Mouse (Mus musculus): ENCODE results near the gene Snrpa1. TPM values are rescaled to one million over a fixed set of nuclear protein-coding genes. Genes with fewer than 3 reads are reported as not detected.

Snrpa1 gene
- polyA plus RNA-seq, 1 experiment from 2014 or later, result 271 TPM

DNA sequence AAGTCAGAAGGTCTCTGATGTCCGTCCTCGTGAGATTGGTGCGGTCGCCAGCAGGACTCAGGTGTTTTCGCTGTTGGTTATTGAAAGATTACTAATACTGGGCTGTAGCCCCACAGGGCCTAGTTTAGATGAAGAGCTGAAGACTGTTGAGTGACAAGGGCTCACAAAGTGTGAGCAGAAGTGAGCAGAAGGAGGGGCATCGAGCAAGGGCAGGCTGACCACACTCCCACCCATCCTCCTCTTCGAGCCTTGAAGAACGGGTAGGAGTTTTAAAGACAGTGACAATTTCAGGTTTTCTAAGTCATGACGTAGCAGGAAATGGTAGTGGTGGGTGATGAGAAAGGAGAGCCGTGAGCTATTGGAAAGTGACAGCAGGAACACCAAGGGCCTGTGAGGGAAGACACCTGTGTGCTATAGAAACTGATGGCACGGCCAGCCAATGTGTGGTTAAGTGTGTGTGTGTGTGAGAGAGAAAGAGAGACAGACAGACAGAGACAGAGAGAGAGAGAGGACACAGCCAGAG lies 57.1 kb downstream of the Snrpa1 start:
- Histone ChIP-seq H3K4me3 (ENCODE audit: low read depth, low read length) (no peak overlapping the region), H3K9ac (ENCODE audit: low read length) (no peak overlapping the region), H3K4me1 (ENCODE audit: control insufficient read depth, insufficient read depth, low read length) (no peaks in the 10 kb centered on the region; the same call in 1 of the 2 replicates), H3K27me3 (ENCODE audit: control insufficient read depth, insufficient read depth, low read length) (no peaks in the 10 kb centered on the region), H3K4me2 (ENCODE audit: low read depth, severe bottlenecking) (no peak overlapping the region), H3K36me3 (ENCODE audit: control insufficient read depth, insufficient read depth, low read length) (no peaks in the 10 kb centered on the region), H3K27ac (replicated peaks; ENCODE audit: low read depth, low read length) (no peak overlapping the region), H3K9me3 (ENCODE audit: control insufficient read depth, low read length) (no peaks in the 10 kb centered on the region)
- 88% methylated on average over 11 of the region's 11 CpGs for WGBS
- ATAC-seq (ENCODE audit: insufficient number of reproducible peaks, low FRiP score, low TSS enrichment, low read depth), result no peak
- DNase-seq (ENCODE audit: low spot score), result no peak

DNA sequence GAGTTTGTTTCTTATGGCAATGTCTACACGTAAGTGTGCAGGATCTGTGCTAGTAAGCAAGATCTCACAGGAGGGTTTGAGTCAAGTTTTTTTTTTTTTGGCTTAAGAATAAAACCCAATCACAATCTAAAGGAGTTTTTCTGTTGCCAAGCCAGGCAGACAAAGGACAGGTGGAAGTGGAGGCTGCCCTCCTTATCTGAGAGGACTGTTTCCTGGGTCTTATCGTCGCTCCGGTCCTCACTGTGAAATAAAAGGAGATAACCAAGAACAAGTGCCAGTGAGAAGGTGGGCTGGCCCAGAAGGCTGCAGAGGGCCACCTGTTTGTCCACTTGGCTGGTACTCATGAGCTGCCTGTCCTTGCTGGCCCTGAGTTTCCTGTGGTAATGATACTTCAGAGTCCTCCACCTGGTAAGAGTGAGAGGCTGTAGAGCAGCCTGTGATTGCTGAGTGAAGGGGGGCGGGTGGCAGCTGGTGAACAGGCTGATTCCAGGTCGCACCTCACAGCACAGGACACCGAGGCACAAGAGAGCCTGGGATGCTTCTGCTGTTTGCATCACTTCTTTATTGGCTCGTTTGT lies 58.2 kb downstream of the Snrpa1 start:
- H3K36me3 ChIP-seq (ENCODE audit: control insufficient read depth, insufficient read depth, low read length), result no peaks in the 10 kb centered on the region
- ATAC-seq (ENCODE audit: insufficient number of reproducible peaks, low FRiP score, low TSS enrichment, low read depth) (no peak), DNase-seq (ENCODE audit: low spot score) (no peak)
- H3K4me1 ChIP-seq (ENCODE audit: control insufficient read depth, insufficient read depth, low read length), result peaks cover 3% of the 10 kb centered on the region
- H3K9ac ChIP-seq (ENCODE audit: low read length), result no peak overlapping the region
- H3K27me3 ChIP-seq (ENCODE audit: control insufficient read depth, insufficient read depth, low read length), result no peaks in the 10 kb centered on the region
- H3K27ac ChIP-seq (replicated peaks; ENCODE audit: low read depth, low read length), result no peak overlapping the region
- no peak overlapping the region for H3K4me3 ChIP-seq (ENCODE audit: low read depth, low read length)
- no peaks in the 10 kb centered on the region for H3K9me3 ChIP-seq (ENCODE audit: control insufficient read depth, low read length)
- no peak overlapping the region for H3K4me2 ChIP-seq (ENCODE audit: low read depth, severe bottlenecking)
- 72% methylated on average over 8 of the region's 8 CpGs for WGBS

DNA sequence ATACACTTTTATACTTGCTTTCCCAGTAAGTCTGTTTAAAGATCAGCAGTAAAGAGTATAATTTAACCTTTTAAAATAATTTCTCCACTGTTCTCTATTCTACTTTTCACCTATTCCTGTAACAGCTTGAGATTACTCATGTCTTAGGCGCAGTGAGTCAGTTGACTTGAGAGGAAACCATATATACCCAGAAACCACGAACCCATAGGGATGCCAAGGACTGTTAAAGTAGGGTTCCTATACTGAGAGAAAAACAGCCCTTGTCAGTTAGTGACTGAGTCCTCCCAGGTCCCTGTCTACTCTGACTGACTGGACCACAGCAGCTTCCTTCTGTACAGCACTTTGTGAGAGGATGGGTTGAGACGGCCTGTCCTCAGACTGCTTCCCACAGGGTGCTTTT lies 59.2 kb downstream of the Snrpa1 start:
- Histone ChIP-seq H3K27ac (replicated peaks; ENCODE audit: low read depth, low read length) (no peak overlapping the region), H3K4me3 (ENCODE audit: low read depth, low read length) (no peak overlapping the region), H3K27me3 (ENCODE audit: control insufficient read depth, insufficient read depth, low read length) (no peaks in the 10 kb centered on the region), H3K4me1 (ENCODE audit: control insufficient read depth, insufficient read depth, low read length) (peaks cover 3% of the 10 kb centered on the region), H3K4me2 (ENCODE audit: low read depth, severe bottlenecking) (no peak overlapping the region), H3K9me3 (ENCODE audit: control insufficient read depth, low read length) (no peaks in the 10 kb centered on the region), H3K36me3 (ENCODE audit: control insufficient read depth, insufficient read depth, low read length) (no peaks in the 10 kb centered on the region), H3K9ac (ENCODE audit: low read length) (no peak overlapping the region)
- DNase-seq (ENCODE audit: low spot score), result no peak
- WGBS, result 82% methylated on average over 3 of the region's 3 CpGs
- no peak for ATAC-seq (ENCODE audit: insufficient number of reproducible peaks, low FRiP score, low TSS enrichment, low read depth)

DNA sequence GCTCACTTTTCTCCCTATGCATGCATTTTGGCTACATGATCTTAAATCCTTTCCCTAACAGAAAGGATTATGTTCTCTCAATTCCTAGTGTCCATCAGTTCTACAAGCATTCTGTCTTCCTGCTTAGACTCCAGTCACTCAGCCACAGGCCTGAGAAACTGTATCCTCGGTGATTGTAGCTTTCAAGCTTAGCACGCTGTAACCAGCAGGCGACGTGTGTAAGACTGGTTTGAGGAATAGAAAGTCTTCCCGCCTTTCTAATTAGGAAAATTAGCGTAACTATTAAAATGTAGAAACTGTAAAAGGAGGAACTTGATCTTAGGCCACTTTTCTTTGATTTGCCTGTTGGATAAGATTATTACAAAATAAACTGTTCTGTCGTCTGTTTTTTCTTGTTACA lies 60.0 kb downstream of the Snrpa1 start:
- Histone ChIP-seq H3K9me3 (ENCODE audit: control insufficient read depth, low read length) (no peaks in the 10 kb centered on the region), H3K36me3 (ENCODE audit: control insufficient read depth, insufficient read depth, low read length) (no peaks in the 10 kb centered on the region), H3K9ac (ENCODE audit: low read length) (no peak overlapping the region), H3K27ac (replicated peaks; ENCODE audit: low read depth, low read length) (no peak overlapping the region), H3K27me3 (ENCODE audit: control insufficient read depth, insufficient read depth, low read length) (no peaks in the 10 kb centered on the region), H3K4me2 (ENCODE audit: low read depth, severe bottlenecking) (no peak overlapping the region), H3K4me3 (ENCODE audit: low read depth, low read length) (no peak overlapping the region), H3K4me1 (ENCODE audit: control insufficient read depth, insufficient read depth, low read length) (peaks cover 3% of the 10 kb centered on the region)
- no peak for DNase-seq (ENCODE audit: low spot score)
- WGBS, result 85% methylated on average over 7 of the region's 7 CpGs
- ATAC-seq (ENCODE audit: insufficient number of reproducible peaks, low FRiP score, low TSS enrichment, low read depth), result no peak

DNA sequence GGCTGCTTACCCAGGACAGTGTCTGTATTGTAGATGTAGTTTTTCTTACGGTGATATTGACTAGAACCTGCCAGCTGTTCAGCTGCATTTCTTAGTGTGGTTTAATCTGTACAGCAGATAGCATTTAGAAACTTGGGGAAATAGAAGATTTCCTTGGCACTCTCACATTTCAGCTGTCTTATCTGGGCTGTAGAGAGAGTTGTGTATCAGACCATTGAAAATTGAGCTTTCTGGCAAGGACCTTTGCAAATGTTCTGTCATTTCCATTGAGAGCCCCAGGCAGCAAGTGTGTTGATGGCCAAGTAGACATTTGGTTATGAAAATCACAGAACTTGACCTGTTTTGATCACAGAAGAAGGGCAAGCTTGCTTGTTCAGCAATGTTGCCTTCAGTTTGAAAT lies 61.3 kb downstream of the Snrpa1 start:
- H3K4me2 ChIP-seq (ENCODE audit: low read depth, severe bottlenecking), result no peak overlapping the region

DNA sequence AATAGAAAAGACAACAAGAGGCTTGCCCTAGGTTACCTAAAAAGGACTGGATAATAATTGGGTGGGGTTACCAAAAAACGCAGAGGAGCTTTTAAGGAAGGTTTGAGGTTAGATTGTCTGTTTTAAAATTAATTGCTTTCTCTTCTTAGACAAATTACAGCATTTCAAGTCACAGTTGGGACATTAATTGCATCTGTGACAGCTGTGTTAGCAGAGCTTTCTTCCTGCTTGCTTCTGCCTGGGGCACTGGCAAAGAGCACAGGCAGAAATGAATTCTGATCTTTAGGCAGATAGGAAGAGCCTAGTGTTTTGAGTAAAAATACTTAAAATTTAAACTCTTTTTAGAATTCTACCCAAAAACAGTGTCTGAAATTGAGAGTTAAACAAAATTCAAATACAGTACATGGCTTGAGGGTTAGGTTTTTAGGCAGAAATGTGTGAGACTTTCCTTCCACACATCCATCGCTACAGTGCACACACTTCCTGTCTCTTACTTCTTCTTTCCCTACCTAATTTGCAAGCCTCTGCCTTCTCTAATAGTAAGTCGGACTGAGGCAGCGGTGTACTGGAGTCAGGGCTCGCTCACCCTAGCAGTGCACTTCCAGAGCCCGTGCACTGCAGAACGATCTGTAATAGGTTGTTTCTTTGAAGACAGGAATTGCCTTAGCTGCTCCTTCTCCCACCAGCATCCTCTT lies 62.0 kb downstream of the Snrpa1 start:
- ATAC-seq (ENCODE audit: insufficient number of reproducible peaks, low FRiP score, low TSS enrichment, low read depth), result no peak
- H3K4me3 ChIP-seq (ENCODE audit: low read depth, low read length), result no peak overlapping the region
- peaks cover 4% of the 10 kb centered on the region for H3K36me3 ChIP-seq (ENCODE audit: control insufficient read depth, insufficient read depth, low read length)
- 65% methylated on average over 7 of the region's 7 CpGs for WGBS
- no peaks in the 10 kb centered on the region for H3K9me3 ChIP-seq (ENCODE audit: control insufficient read depth, low read length)
- no peak for DNase-seq (ENCODE audit: low spot score)
- no peak overlapping the region for H3K27ac ChIP-seq (replicated peaks; ENCODE audit: low read depth, low read length)
- peaks cover 3% of the 10 kb centered on the region for H3K4me1 ChIP-seq (ENCODE audit: control insufficient read depth, insufficient read depth, low read length)
- H3K27me3 ChIP-seq (ENCODE audit: control insufficient read depth, insufficient read depth, low read length), result no peaks in the 10 kb centered on the region
- H3K9ac ChIP-seq (ENCODE audit: low read length), result no peak overlapping the region
- no peak overlapping the region for H3K4me2 ChIP-seq (ENCODE audit: low read depth, severe bottlenecking)

More for the DNA sequence above, 61.3 kb downstream of the Snrpa1 start:
- WGBS, result 83% methylated on average over 1 of the region's 1 CpGs
- no peak for DNase-seq (ENCODE audit: low spot score)
- Histone ChIP-seq H3K27me3 (ENCODE audit: control insufficient read depth, insufficient read depth, low read length) (no peaks in the 10 kb centered on the region), H3K4me3 (ENCODE audit: low read depth, low read length) (no peak overlapping the region), H3K27ac (replicated peaks; ENCODE audit: low read depth, low read length) (no peak overlapping the region), H3K36me3 (ENCODE audit: control insufficient read depth, insufficient read depth, low read length) (peaks cover under 1% of the 10 kb centered on the region; the same call in 1 of the 2 replicates), H3K4me1 (ENCODE audit: control insufficient read depth, insufficient read depth, low read length) (peaks cover 3% of the 10 kb centered on the region), H3K9ac (ENCODE audit: low read length) (no peak overlapping the region), H3K9me3 (ENCODE audit: control insufficient read depth, low read length) (no peaks in the 10 kb centered on the region)
- no peak for ATAC-seq (ENCODE audit: insufficient number of reproducible peaks, low FRiP score, low TSS enrichment, low read depth)

Other genes starting within 250 kb of the Snrpa1 start
- 5.3 and 6.4 TPM in 2 replicates for gene Pcsk6, start 197.3 kb upstream of the Snrpa1 start, polyA plus RNA-seq (2014; fragmentation: Nextera tagmentation; extraction: Ambion mirVana)
- not detected in 2 replicates for gene Gm45213, start 15.4 kb upstream of the Snrpa1 start, polyA plus RNA-seq (2014; fragmentation: Nextera tagmentation; extraction: Ambion mirVana)
- 87.7 and 89.7 TPM in 2 replicates for gene Selenos, start 20.6 kb downstream of the Snrpa1 start, polyA plus RNA-seq (2014; fragmentation: Nextera tagmentation; extraction: Ambion mirVana)
- 23.9 and 27.1 TPM in 2 replicates for gene Chsy1, start 50.5 kb downstream of the Snrpa1 start, polyA plus RNA-seq (2014; fragmentation: Nextera tagmentation; extraction: Ambion mirVana)

Data from limb, embryonic 11.5 days (tissue).